14 mouse cellular contexts compared by ENCODE assay signal in genomic region chr9:108694533-108694932, GRCm38 (mm10). TPM values are rescaled to one million over a fixed set of nuclear protein-coding genes. Genes with fewer than 3 reads are reported as not detected.
DNase-seq lines count a peak whose midpoint lies in the region; ATAC-seq lines count a peak whose summit lies in the region.
"Had no signal": no experiment of that assay in that cellular context is flagged by ENCODE, and none has a peak within 500 bp of the region (broad histone marks: within the 10 kb centered on the region; RNA-seq: fewer than 3 reads in every experiment).

No protein-coding gene starts in this region.

- 67% methylated on average over 1 of the region's 1 CpGs for WGBS in heart, embryonic 12.5 days
- WGBS in lung, embryonic 15.5 days = 86% methylated on average over 1 of the region's 1 CpGs
- WGBS in intestine, embryonic 15.5 days = 94% methylated on average over 1 of the region's 1 CpGs
- WGBS in neural tube, embryonic 14.5 days = 89% methylated on average over 1 of the region's 1 CpGs

- 0 out of 2 replicates have a peak overlapping the region, but pooled peaks have one; percentile 22 for H3K4me2 ChIP-seq in heart, embryonic 12.5 days
- peak overlapping the region; percentile 93; the same call in 1 of the 2 replicates for H3K4me2 ChIP-seq in lung, embryonic 15.5 days
- peak overlapping the region; percentile 94 for H3K4me2 ChIP-seq in intestine, embryonic 15.5 days (replicated peaks)
- peak overlapping the region; percentile 94; the same call in 1 of the 2 replicates for H3K4me2 ChIP-seq in neural tube, embryonic 14.5 days (ENCODE audit: low read depth, low read length)
- H3K4me2 ChIP-seq: embryonic facial prominence, embryonic 12.5 days had no signal

- H3K36me3 ChIP-seq in heart, embryonic 12.5 days = peaks cover 4% of the 10 kb centered on the region; the same call in 1 of the 2 replicates
- no peaks in the 10 kb centered on the region for H3K36me3 ChIP-seq in lung, embryonic 15.5 days
- H3K36me3 ChIP-seq in intestine, embryonic 15.5 days = peaks cover 4% of the 10 kb centered on the region; the same call in 1 of the 2 replicates
- no peaks in the 10 kb centered on the region for H3K36me3 ChIP-seq in neural tube, embryonic 14.5 days (ENCODE audit: control insufficient read depth, insufficient read depth, low read length)
- H3K36me3 ChIP-seq: embryonic facial prominence, embryonic 12.5 days had no signal

- no peak overlapping the region for H3K4me3 ChIP-seq in heart, embryonic 12.5 days
- H3K4me3 ChIP-seq in lung, embryonic 15.5 days = no peak overlapping the region
- no peak overlapping the region for H3K4me3 ChIP-seq in intestine, embryonic 15.5 days (replicated peaks)
- no peak overlapping the region for H3K4me3 ChIP-seq in neural tube, embryonic 14.5 days (ENCODE audit: low read depth, low read length)
- H3K4me3 ChIP-seq: embryonic facial prominence, embryonic 12.5 days had no signal

- H3K9me3 ChIP-seq in heart, embryonic 12.5 days (replicated peaks) = no peaks in the 10 kb centered on the region
- H3K9me3 ChIP-seq in lung, embryonic 15.5 days = no peaks in the 10 kb centered on the region
- no peaks in the 10 kb centered on the region for H3K9me3 ChIP-seq in intestine, embryonic 15.5 days
- no peaks in the 10 kb centered on the region for H3K9me3 ChIP-seq in neural tube, embryonic 14.5 days (ENCODE audit: control insufficient read depth, low read length)
- H3K9me3 ChIP-seq: embryonic facial prominence, embryonic 12.5 days had no signal

- H3K9ac ChIP-seq in heart, embryonic 12.5 days = no peak overlapping the region
- H3K9ac ChIP-seq in lung, embryonic 15.5 days = no peak overlapping the region
- H3K9ac ChIP-seq in intestine, embryonic 15.5 days = no peak overlapping the region
- H3K9ac ChIP-seq in neural tube, embryonic 14.5 days (replicated peaks; ENCODE audit: low read depth, low read length) = no peak overlapping the region
- H3K9ac ChIP-seq: embryonic facial prominence, embryonic 12.5 days had no signal

- intact Hi-C loops in heart, postnatal 10 days (cut with DNase I) = no loop called here

- DNase-seq in heart, postnatal 10 days = no peak
- DNase-seq in lung, adult 18-20 months = no peak
- no peak for DNase-seq in urinary bladder, postnatal 36 days (ENCODE audit: low spot score in 2 of 2)
- DNase-seq: B cell, adult 2 months; cerebellum, postnatal 25 days; kidney, postnatal 36 days; lung, postnatal 10 days; thymus, postnatal 14 days had no signal

- H3K27me3 ChIP-seq in heart, embryonic 12.5 days (replicated peaks) = no peaks in the 10 kb centered on the region
- H3K27me3 ChIP-seq in lung, embryonic 15.5 days = no peaks in the 10 kb centered on the region
- H3K27me3 ChIP-seq in intestine, embryonic 15.5 days (replicated peaks) = no peaks in the 10 kb centered on the region
- no peaks in the 10 kb centered on the region for H3K27me3 ChIP-seq in neural tube, embryonic 14.5 days (ENCODE audit: control insufficient read depth, insufficient read depth, low read length)
- H3K27me3 ChIP-seq: embryonic facial prominence, embryonic 12.5 days had no signal

- H3K27ac ChIP-seq in heart, embryonic 12.5 days (ENCODE audit: poor library complexity, severe bottlenecking) = no peak overlapping the region
- no peak overlapping the region for H3K27ac ChIP-seq in lung, embryonic 15.5 days
- no peak overlapping the region for H3K27ac ChIP-seq in intestine, embryonic 15.5 days
- H3K27ac ChIP-seq in neural tube, embryonic 14.5 days (ENCODE audit: low read depth, low read length) = no peak overlapping the region
- H3K27ac ChIP-seq: embryonic facial prominence, embryonic 12.5 days had no signal

- H3K4me1 ChIP-seq in heart, embryonic 12.5 days (replicated peaks) = peaks cover 15% of the 10 kb centered on the region
- H3K4me1 ChIP-seq in lung, embryonic 15.5 days = peaks cover 21% of the 10 kb centered on the region
- peaks cover 13% of the 10 kb centered on the region for H3K4me1 ChIP-seq in intestine, embryonic 15.5 days (replicated peaks)
- peaks cover 25% of the 10 kb centered on the region for H3K4me1 ChIP-seq in neural tube, embryonic 14.5 days (ENCODE audit: control insufficient read depth, insufficient read depth, low read length)

- ATAC-seq in heart, embryonic 12.5 days (ENCODE audit: insufficient number of reproducible peaks, low FRiP score) = no peak
- no peak for ATAC-seq in lung, embryonic 15.5 days (ENCODE audit: borderline replicate concordance, extremely low read depth, low FRiP score, low TSS enrichment)
- no peak for ATAC-seq in intestine, embryonic 15.5 days
- no peak for ATAC-seq in neural tube, embryonic 14.5 days (ENCODE audit: low read depth)
- no peak for ATAC-seq in CD4-positive, CD25-positive, alpha-beta regulatory T cell, adult 4 months

RNA-seq across cellular contexts. Expression of gene Prkar2a, which starts 5.4 kb away (rescaled TPM):
- polyA plus RNA-seq in heart, embryonic 12.5 days (2016; fragmentation: Nextera tagmentation; extraction: Ambion mirVana) = 41.8 and 44.0 TPM in 2 replicates
- total RNA-seq in heart, postnatal 10 days (2021) = 10 to 100 TPM; 73.4 to 79.1 TPM
- polyA plus RNA-seq in lung, embryonic 15.5 days (2015; fragmentation: Nextera tagmentation; extraction: Ambion mirVana) = 23.6 and 24.5 TPM in 2 replicates
- polyA plus RNA-seq in intestine, embryonic 15.5 days (2015; fragmentation: Nextera tagmentation; extraction: Ambion mirVana) = 51.9 and 55.0 TPM in 2 replicates
- polyA plus RNA-seq in neural tube, embryonic 14.5 days (2014; fragmentation: Nextera tagmentation; extraction: Ambion mirVana) = 60.2 and 80.1 TPM in 2 replicates
- 1 to 10 TPM; 3.7 to 6.7 TPM for polyA plus RNA-seq in CD4-positive, CD25-positive, alpha-beta regulatory T cell, adult 4 months (2017; shearing (Covaris generic))

RNA-seq across cellular contexts. Expression of gene Slc25a20, which starts 32.6 kb away (rescaled TPM):
- 57.1 and 59.3 TPM in 2 replicates for polyA plus RNA-seq in heart, embryonic 12.5 days (2016; fragmentation: Nextera tagmentation; extraction: Ambion mirVana)
- total RNA-seq in heart, postnatal 10 days (2021) = 100 to 1,000 TPM; 249 to 251 TPM
- polyA plus RNA-seq in lung, embryonic 15.5 days (2015; fragmentation: Nextera tagmentation; extraction: Ambion mirVana) = 45.0 and 46.0 TPM in 2 replicates
- polyA plus RNA-seq in intestine, embryonic 15.5 days (2015; fragmentation: Nextera tagmentation; extraction: Ambion mirVana) = 77.1 and 83.3 TPM in 2 replicates
- polyA plus RNA-seq in neural tube, embryonic 14.5 days (2014; fragmentation: Nextera tagmentation; extraction: Ambion mirVana) = 24.0 and 34.8 TPM in 2 replicates
- polyA plus RNA-seq in CD4-positive, CD25-positive, alpha-beta regulatory T cell, adult 4 months (2017; shearing (Covaris generic)) = 10 to 100 TPM; 40.4 to 61.1 TPM

RNA-seq across cellular contexts. Expression of gene Arih2, which starts 45.3 kb away (rescaled TPM):
- 49.1 and 49.7 TPM in 2 replicates for polyA plus RNA-seq in heart, embryonic 12.5 days (2016; fragmentation: Nextera tagmentation; extraction: Ambion mirVana)
- total RNA-seq in heart, postnatal 10 days (2021) = 10 to 100 TPM; 55.2 to 56.4 TPM
- 44.8 and 46.6 TPM in 2 replicates for polyA plus RNA-seq in lung, embryonic 15.5 days (2015; fragmentation: Nextera tagmentation; extraction: Ambion mirVana)
- polyA plus RNA-seq in intestine, embryonic 15.5 days (2015; fragmentation: Nextera tagmentation; extraction: Ambion mirVana) = 41.0 and 46.4 TPM in 2 replicates
- 37.7 and 45.2 TPM in 2 replicates for polyA plus RNA-seq in neural tube, embryonic 14.5 days (2014; fragmentation: Nextera tagmentation; extraction: Ambion mirVana)
- polyA plus RNA-seq in CD4-positive, CD25-positive, alpha-beta regulatory T cell, adult 4 months (2017; shearing (Covaris generic)) = 10 to 100 TPM; 61.3 to 92.7 TPM

Comparison
In these comparisons a context has a peak if more than half of its experiments do, and no peak if none do; other contexts are left out.
1. H3K4me2 ChIP-seq: peak in every context shown above with its lines; median percentile 94 in intestine, embryonic 15.5 days; 94 in neural tube, embryonic 14.5 days; 93 in lung, embryonic 15.5 days; 22 in heart, embryonic 12.5 days.